Mouse (Mus musculus) kidney, embryonic 16.5 days (tissue): ENCODE results near the gene Gm10642. TPM values are rescaled to one million over a fixed set of nuclear protein-coding genes. Genes with fewer than 3 reads are reported as not detected.

Source experiments
- ATAC-seq: fragments of 200-750 bp; cut with Nextera tagmentation; 2 replicates; pipeline ENCODE4 v1.8.0; 2017; ENCODE audit warnings: moderate TSS enrichment; ENCODE audit not compliant: low FRiP score, low TSS enrichment
- H3K27ac ChIP-seq: fragments of 300-500 bp; sonication (generic); 2 replicates; pipeline ENCODE4 v1.5.1; 2014; ENCODE audit warnings: low read length
- H3K27me3 ChIP-seq: fragments of 300-500 bp; sonication (generic); 2 replicates; pipeline ENCODE4 v1.6.1; 2014; ENCODE audit warnings: low read length, control low read depth, mixed read lengths; ENCODE audit not compliant: insufficient read depth
- H3K36me3 ChIP-seq: fragments of 300-500 bp; sonication (generic); 2 replicates; pipeline ENCODE4 v1.6.1; 2014; ENCODE audit warnings: low read length, control low read depth, mixed read lengths; ENCODE audit not compliant: insufficient read depth
- H3K4me1 ChIP-seq: fragments of 300-500 bp; sonication (generic); 2 replicates; pipeline ENCODE4 v1.6.1; 2014; ENCODE audit warnings: low read length, control low read depth, mixed read lengths; ENCODE audit not compliant: insufficient read depth
- H3K4me2 ChIP-seq: fragments of 300-500 bp; sonication (generic); replicated peaks from 2 replicates; pipeline ENCODE4 v1.6.1; 2014; ENCODE audit warnings: low read depth, low read length
- H3K4me3 ChIP-seq: fragments of 300-500 bp; sonication (generic); 2 replicates; pipeline ENCODE4 v1.5.1; 2014; ENCODE audit warnings: mild to moderate bottlenecking, low read length
- H3K9ac ChIP-seq: fragments of 300-500 bp; sonication (generic); replicated peaks from 2 replicates; pipeline ENCODE4 v1.6.1; 2014; ENCODE audit warnings: low read length
- H3K9me3 ChIP-seq: fragments of 300-500 bp; sonication (generic); 2 replicates; pipeline ENCODE4 v1.6.1; 2016; ENCODE audit warnings: low read length, control low read depth
- WGBS: fragments of 180-500 bp; shearing (Covaris S2); extraction: QIAGEN DNeasy Blood & Tissue Kit; methylation state at CpG from one replicate; pipeline ENCODE4 v1.1.7; 2014; 5-methylcytosine and 5-hydroxymethylcytosine counted together
- polyA plus RNA-seq: library from polyadenylated mRNA; unstranded; fragments of >200 nt; fragmentation: Nextera tagmentation; extraction: Ambion mirVana; gene quantifications from 2 replicates; pipeline ENCODE4 v1.2.1, GENCODE M21; 2015

The Gm10642 gene
- polyA plus RNA-seq, 1 experiment from 2014 or later, result 0.17 TPM

DNA sequence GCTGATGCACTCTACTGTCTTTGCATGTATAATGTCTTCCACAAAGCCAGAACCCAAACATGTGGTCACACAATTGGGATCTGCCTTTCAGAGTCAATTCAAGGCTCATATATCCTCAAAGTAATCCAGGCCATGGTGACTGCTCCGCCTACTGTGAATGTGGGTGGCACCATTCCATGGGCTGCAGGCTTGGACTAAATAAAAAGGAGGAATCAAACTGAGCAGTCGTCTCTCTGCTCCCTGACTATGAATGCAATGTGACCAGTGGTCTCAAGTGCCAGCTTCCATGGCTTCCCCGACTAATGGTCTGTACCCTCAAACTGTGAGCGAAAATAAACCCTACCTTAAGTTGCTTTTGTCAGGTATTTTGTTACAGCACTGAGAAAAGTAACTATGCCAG, 1.6 kb upstream of the Gm10642 start:
- Histone ChIP-seq H3K9ac (no peak overlapping the region), H3K9me3 (no peaks in the 10 kb centered on the region), H3K36me3 (0 out of 2 replicates have a peak, but pooled peaks cover 4% of the 10 kb centered on the region), H3K4me1 (peaks cover 22% of the 10 kb centered on the region), H3K4me3 (no peak overlapping the region), H3K4me2 (peak overlapping the region; percentile 30), H3K27me3 (no peaks in the 10 kb centered on the region), H3K27ac (no peak overlapping the region)
- ATAC-seq, result no peak
- 68% methylated on average over 4 of the region's 4 CpGs for WGBS

DNA sequence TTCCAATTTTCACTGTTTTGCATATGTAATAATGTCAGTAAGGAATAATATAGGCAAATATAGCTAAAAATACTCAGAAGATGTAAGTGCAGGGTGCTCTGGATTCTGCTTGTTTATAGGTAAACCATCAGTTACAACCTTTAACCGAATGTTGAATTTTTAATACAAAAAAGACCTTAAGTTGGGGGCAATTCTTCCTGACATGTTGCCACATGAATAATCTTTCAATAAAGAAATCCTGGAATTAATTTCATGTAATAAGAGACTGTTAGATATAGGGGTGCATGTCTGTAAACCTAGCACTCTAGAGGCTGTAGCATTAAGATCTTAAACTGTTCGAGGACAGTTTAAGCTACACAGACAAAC, 304 bp upstream of the Gm10642 start:
- no peak overlapping the region for H3K27ac ChIP-seq
- no peaks in the 10 kb centered on the region for H3K27me3 ChIP-seq
- peak overlapping the region; percentile 91 for H3K9ac ChIP-seq
- H3K4me1 ChIP-seq, result peaks cover 22% of the 10 kb centered on the region
- 31% methylated on average over 2 of the region's 2 CpGs for WGBS
- H3K9me3 ChIP-seq, result no peaks in the 10 kb centered on the region
- H3K4me3 ChIP-seq, result peak overlapping the region; percentile 92
- H3K4me2 ChIP-seq, result peak overlapping the region; percentile 89
- no peak for ATAC-seq
- no peaks in the 10 kb centered on the region for H3K36me3 ChIP-seq

DNA sequence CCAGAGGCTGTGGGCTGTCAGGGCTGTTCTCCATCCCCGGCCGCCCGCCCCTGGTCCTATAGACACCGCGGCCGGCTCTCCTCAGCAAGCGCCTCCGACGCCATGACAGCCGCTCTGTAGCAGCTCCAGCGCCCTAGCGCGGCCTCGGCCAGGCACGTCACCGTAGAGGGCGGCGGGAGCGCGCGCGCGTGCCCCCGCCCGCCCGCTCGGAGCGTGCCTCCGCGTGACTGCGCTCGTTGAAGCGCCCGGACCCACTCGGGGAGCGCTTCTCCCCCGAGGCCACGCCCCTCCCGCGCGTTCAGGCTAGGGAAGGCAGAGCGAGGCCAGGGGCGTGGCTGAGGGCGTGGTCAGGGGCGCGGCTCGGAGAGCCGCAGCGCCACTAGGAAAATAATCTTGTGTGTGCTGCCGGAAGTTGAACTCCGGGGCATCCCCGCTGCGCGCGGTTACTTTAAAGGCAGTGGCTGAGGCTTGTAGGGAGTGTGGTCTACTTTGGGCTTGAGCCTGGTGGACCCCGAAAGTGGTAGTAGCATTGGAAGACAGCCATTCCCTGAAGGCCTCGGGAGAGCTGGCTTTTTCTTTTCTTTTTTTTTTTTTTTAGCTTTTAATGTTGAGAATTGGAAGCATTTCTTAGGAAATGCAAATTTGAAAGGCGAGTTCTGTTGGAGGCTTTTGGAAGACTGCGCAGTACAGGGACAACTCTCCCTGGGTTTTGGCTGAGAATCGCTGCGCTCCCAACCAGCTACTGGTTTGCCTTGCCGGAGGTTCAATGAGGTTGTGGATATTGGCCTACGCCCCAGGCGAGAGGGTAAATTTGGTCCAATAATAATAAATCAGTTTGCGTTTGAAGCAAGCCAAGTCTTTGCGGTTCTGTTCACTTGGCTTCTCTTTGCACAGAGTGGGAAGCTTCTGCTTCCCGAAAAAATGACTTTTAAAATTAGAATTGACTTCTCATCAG, 1.2 kb downstream of the Gm10642 start, which contains the start of gene Mindy2:
Gene Mindy2 (minus strand): TSS at position 162 of the 955 bp plus-strand sequence.
- no peaks in the 10 kb centered on the region for H3K9me3 ChIP-seq
- WGBS, result 1% methylated on average over 55 of the region's 67 CpGs
- peak; percentile 98 for ATAC-seq

DNA sequence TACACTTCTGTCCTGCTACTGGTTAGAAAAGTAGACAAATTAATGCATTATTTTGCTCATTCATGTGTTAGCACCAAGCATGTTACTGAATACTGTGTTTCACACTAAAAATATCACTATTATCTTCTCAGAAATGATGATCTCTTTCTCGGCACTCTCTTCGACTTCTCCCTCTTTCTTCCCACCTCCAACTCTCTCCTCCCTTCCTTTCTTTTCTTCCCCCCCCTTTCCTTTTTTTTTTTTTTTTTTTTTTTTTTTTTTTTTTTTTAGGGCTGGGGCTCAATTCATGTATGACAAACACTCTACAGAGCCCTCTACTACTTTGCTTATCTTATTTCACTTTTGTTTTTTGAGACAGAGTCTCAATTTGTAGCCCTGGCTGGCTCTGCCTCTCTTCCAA, 2.2 kb downstream of the Gm10642 start:
- 56% methylated on average over 2 of the region's 2 CpGs for WGBS

More for the DNA sequence above, 1.2 kb downstream of the Gm10642 start, which contains the start of gene Mindy2:
- H3K4me2 ChIP-seq, result peak within 1 kb of the TSS; percentile 89
- H3K4me3 ChIP-seq, result peak within 1 kb of the TSS; percentile 92
- H3K4me1 ChIP-seq, result peaks cover 22% of the 10 kb centered on the region
- H3K27ac ChIP-seq, result peak within 1 kb of the TSS; percentile 97
- H3K27me3 ChIP-seq, result no peaks in the 10 kb centered on the region
- H3K36me3 ChIP-seq, result no peaks in the 10 kb centered on the region
- peak within 1 kb of the TSS; percentile 91 for H3K9ac ChIP-seq

DNA sequence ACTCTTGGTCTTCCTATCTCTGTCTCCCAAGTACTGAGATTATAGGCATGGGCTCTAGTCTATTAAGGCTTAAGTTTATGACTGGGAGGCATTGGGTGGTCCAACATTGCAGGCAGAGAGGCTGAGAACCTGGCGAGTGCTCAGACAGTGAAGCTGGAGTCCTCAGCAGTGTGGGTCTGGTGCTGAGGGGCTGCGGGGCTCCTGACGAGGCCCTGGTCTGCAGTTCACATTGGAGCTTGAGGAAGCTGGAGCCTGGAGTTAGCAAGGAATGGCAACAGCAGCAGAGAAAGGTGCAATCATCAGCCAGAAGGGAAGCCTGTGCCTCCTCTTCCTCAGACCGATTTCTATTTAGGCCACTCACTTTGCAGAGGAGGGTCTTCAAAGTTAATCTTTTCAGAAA, 8.8 kb downstream of the Gm10642 start:
- Histone ChIP-seq H3K9ac (no peak overlapping the region), H3K4me2 (no peak overlapping the region), H3K4me1 (no peaks in the 10 kb centered on the region), H3K27ac (no peak overlapping the region), H3K27me3 (no peaks in the 10 kb centered on the region), H3K36me3 (no peaks in the 10 kb centered on the region), H3K9me3 (no peaks in the 10 kb centered on the region; the same call in 1 of the 2 replicates), H3K4me3 (no peak overlapping the region)
- no peak for ATAC-seq
- WGBS, result 84% methylated on average over 4 of the region's 4 CpGs

More for the DNA sequence above, 2.2 kb downstream of the Gm10642 start:
- no peaks in the 10 kb centered on the region for H3K27me3 ChIP-seq
- no peak for ATAC-seq
- H3K27ac ChIP-seq, result no peak overlapping the region
- no peaks in the 10 kb centered on the region for H3K9me3 ChIP-seq
- H3K9ac ChIP-seq, result no peak overlapping the region
- H3K4me1 ChIP-seq, result peaks cover 19% of the 10 kb centered on the region
- H3K4me2 ChIP-seq, result no peak overlapping the region
- no peak overlapping the region for H3K4me3 ChIP-seq
- no peaks in the 10 kb centered on the region for H3K36me3 ChIP-seq

DNA sequence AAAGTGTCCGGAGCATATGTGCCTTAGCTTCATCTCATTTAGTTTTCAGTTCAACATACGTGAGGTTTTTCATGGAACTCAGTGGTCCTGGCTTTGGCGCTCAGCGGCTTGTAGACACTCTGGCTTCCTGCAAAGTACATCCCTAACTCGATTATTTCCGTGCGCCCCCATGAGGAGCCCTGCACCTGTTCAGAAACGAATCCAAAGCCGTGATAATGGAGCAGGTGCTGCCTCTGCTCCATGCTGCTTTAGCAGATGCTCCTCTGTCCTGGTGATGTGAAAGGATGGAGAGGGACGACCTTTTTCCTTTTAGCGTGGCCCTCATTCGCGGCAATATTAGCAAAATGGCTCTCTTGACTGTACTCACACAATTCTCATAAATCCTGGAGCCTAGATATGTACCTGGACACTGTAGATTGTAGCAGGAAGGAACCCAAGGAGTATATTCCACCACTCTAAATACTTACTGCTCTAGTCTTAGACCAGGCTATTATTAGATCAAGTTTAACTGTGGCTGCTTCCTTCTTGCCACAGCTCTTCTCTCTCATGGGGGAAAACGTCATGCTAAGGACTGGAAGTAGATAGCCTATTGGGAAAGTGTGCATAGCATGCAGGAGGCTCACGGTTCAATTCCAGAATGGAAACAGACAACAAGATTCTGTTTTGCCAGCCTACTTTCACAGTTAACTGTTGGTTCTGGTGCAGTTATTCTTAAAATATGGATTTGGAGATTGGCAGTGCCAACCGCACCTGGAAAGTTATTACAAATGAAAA, 9.5 kb downstream of the Gm10642 start:
- Histone ChIP-seq H3K9ac (no peak overlapping the region), H3K27me3 (no peaks in the 10 kb centered on the region), H3K27ac (no peak overlapping the region), H3K36me3 (no peaks in the 10 kb centered on the region), H3K9me3 (no peaks in the 10 kb centered on the region; the same call in 1 of the 2 replicates), H3K4me3 (no peak overlapping the region), H3K4me1 (no peaks in the 10 kb centered on the region), H3K4me2 (no peak overlapping the region)
- WGBS, result 78% methylated on average over 16 of the region's 16 CpGs
- no peak for ATAC-seq

DNA sequence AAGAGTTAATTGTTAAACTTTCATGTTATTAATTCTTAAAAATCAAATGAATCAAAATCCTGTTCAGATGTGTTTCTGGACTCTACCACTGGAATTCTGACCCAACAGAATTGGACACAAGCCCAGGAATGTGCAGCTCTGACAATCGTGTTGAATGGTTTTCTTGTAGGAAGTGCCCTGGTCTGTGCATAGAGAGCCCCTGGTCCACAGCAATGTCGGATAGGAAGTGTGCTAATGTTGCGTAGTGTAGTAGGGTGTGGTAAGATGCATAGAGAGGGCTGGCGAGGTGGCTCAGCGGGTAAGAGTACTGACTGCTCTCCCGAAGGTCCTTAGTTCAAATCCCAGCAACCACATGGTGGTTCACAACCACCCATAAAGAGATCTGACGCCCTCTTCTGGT, 10.8 kb downstream of the Gm10642 start:
- no peak for ATAC-seq
- no peak overlapping the region for H3K4me3 ChIP-seq
- 68% methylated on average over 7 of the region's 7 CpGs for WGBS
- H3K4me1 ChIP-seq, result no peaks in the 10 kb centered on the region
- H3K27ac ChIP-seq, result no peak overlapping the region
- no peaks in the 10 kb centered on the region for H3K36me3 ChIP-seq
- no peaks in the 10 kb centered on the region for H3K27me3 ChIP-seq
- no peak overlapping the region for H3K9ac ChIP-seq
- H3K9me3 ChIP-seq, result no peaks in the 10 kb centered on the region; the same call in 1 of the 2 replicates
- H3K4me2 ChIP-seq, result no peak overlapping the region

DNA sequence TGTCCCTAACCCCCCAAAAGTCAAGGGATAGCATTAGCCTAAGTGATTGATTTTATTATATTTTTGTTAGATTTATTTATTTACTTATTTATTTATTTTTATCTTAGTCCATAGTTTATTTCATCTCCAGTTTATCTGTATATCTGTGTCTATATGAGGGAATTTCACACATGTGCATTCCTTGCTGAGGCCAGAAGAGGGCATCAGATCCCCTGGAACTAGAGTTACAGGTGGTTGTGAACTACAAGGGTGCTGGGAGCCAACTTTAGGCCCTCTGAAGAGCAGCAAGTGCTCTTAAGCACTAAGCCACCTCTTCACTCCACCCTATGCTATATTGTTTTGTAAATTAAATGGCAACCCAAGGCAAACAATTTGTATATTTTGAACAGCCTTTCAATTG, 12.0 kb downstream of the Gm10642 start:
- Histone ChIP-seq H3K27ac (no peak overlapping the region), H3K4me1 (no peaks in the 10 kb centered on the region), H3K4me2 (no peak overlapping the region), H3K4me3 (no peak overlapping the region), H3K36me3 (no peaks in the 10 kb centered on the region), H3K9me3 (no peaks in the 10 kb centered on the region; the same call in 1 of the 2 replicates), H3K9ac (no peak overlapping the region), H3K27me3 (no peaks in the 10 kb centered on the region)
- ATAC-seq, result no peak

DNA sequence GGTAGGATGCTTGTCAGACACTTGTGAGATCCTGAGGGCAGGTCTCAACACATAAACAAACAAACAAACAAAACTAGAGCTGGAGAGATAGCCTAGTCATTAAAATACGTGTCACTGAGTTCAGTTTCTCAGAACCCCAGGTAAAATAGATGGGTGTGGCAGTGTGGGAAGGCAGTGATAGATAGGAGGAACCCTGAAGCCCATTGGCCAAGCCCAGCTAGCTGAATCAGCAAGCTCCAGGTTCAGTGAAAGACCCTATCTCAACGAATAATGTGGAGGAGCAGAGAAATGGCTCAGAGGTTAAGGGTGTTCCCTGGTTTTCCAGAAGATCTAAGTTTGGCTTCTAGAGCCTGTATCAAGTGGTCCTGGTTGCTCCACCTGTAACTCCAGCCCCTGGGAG, 13.1 kb downstream of the Gm10642 start:
- no peak overlapping the region for H3K4me2 ChIP-seq
- H3K9me3 ChIP-seq, result no peaks in the 10 kb centered on the region; the same call in 1 of the 2 replicates
- H3K27me3 ChIP-seq, result no peaks in the 10 kb centered on the region
- WGBS, result 62% methylated on average over 2 of the region's 2 CpGs
- no peak overlapping the region for H3K4me3 ChIP-seq
- no peaks in the 10 kb centered on the region for H3K4me1 ChIP-seq
- H3K36me3 ChIP-seq, result no peaks in the 10 kb centered on the region
- no peak overlapping the region for H3K27ac ChIP-seq
- no peak overlapping the region for H3K9ac ChIP-seq
- no peak for ATAC-seq
